In the genomic region with DNA sequence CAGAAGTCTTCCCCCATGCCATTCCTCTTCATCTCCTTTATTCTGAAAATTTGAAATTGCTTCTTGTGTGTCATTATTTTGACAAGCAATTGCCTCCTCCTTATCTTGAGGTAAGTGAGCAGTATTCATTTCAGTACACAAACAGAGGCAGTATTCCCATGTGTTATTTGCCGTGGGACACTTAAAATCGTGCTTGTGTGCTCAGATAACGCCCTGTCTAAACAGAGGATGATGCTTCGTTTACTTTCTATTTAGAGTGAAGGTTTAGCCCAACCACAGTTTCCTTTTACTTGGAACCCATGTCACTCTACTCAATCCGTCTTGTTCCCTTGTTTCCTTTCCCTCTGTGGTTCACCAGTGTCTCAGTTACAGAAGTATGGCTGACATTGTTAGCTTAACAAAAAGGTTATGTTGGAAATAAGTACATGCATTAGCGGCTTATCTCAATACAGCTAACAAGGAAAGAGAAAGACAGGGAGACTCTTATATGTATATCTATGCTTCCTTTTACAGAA, we compare ENCODE assay signal across 29 mouse cellular contexts.
A peak's percentile ranks its signal among the peaks of the same experiment; 100 is the strongest.
DNase-seq lines count a peak whose midpoint lies in the region; ATAC-seq lines count a peak whose summit lies in the region.
"Had no signal": no experiment of that assay in that cellular context is flagged by ENCODE, and none has a peak within 500 bp of the region (broad histone marks: within the 10 kb centered on the region; RNA-seq: fewer than 3 reads in every experiment).

No protein-coding gene starts in this region.

- H3K4me1 ChIP-seq in embryonic facial prominence, embryonic 14.5 days (ENCODE audit: control insufficient read depth, insufficient read depth, low read length): no peaks in the 10 kb centered on the region
- H3K4me1 ChIP-seq in embryonic facial prominence, embryonic 10.5 days: no peaks in the 10 kb centered on the region
- H3K4me1 ChIP-seq in midbrain, embryonic 11.5 days (ENCODE audit: control insufficient read depth, insufficient read depth, low read length): no peaks in the 10 kb centered on the region
- H3K4me1 ChIP-seq in midbrain, embryonic 16.5 days (ENCODE audit: control insufficient read depth, insufficient read depth, low read length): no peaks in the 10 kb centered on the region
- H3K4me1 ChIP-seq: embryonic facial prominence, embryonic 12.5 days; forebrain, embryonic 12.5 days; hindbrain, embryonic 10.5 days; intestine, embryonic 15.5 days; limb, embryonic 13.5 days; neural tube, embryonic 12.5 days had no signal

- peak; percentile 13 for DNase-seq in embryonic facial prominence, embryonic 14.5 days (ENCODE audit: low spot score)
- no peak for DNase-seq in embryonic facial prominence, embryonic 10.5 days (ENCODE audit: low spot score)
- DNase-seq in midbrain, embryonic 11.5 days (ENCODE audit: low spot score, missing footprints): no peak
- DNase-seq in left cerebral cortex, postnatal 4 days: no peak
- DNase-seq: adrenal gland, postnatal 25 days; cerebellum, adult 11-12 months; cerebellum, postnatal 10 days; heart, adult 11 months; kidney, adult 9 months; kidney, postnatal 36 days; layer of hippocampus, postnatal 36 days; lung, adult 18-20 months; retina, postnatal 1 day; right cerebral cortex, postnatal 25 days; spleen, adult 18-20 months; thymus, postnatal 14 days had no signal

- no peak overlapping the region for H3K27ac ChIP-seq in embryonic facial prominence, embryonic 14.5 days (replicated peaks; ENCODE audit: low read depth, low read length)
- H3K27ac ChIP-seq in embryonic facial prominence, embryonic 10.5 days (replicated peaks): no peak overlapping the region
- no peak overlapping the region for H3K27ac ChIP-seq in midbrain, embryonic 11.5 days (ENCODE audit: low read depth, low read length)
- no peak overlapping the region for H3K27ac ChIP-seq in midbrain, embryonic 16.5 days (ENCODE audit: low read length)
- H3K27ac ChIP-seq: embryonic facial prominence, embryonic 12.5 days; forebrain, embryonic 12.5 days; hindbrain, embryonic 10.5 days; intestine, embryonic 15.5 days; limb, embryonic 13.5 days; neural tube, embryonic 12.5 days had no signal

- H3K9me3 ChIP-seq in embryonic facial prominence, embryonic 14.5 days (ENCODE audit: control insufficient read depth, low read length): no peaks in the 10 kb centered on the region
- H3K9me3 ChIP-seq in embryonic facial prominence, embryonic 10.5 days: no peaks in the 10 kb centered on the region
- H3K9me3 ChIP-seq in midbrain, embryonic 11.5 days (ENCODE audit: control insufficient read depth, low read length): no peaks in the 10 kb centered on the region
- no peaks in the 10 kb centered on the region for H3K9me3 ChIP-seq in midbrain, embryonic 16.5 days (replicated peaks; ENCODE audit: control insufficient read depth, low read length, poor library complexity, severe bottlenecking)
- H3K9me3 ChIP-seq: embryonic facial prominence, embryonic 12.5 days; forebrain, embryonic 12.5 days; hindbrain, embryonic 10.5 days; intestine, embryonic 15.5 days; limb, embryonic 13.5 days; neural tube, embryonic 12.5 days had no signal

- H3K27me3 ChIP-seq in embryonic facial prominence, embryonic 14.5 days (replicated peaks; ENCODE audit: control insufficient read depth, insufficient read depth, low read length): no peaks in the 10 kb centered on the region
- H3K27me3 ChIP-seq in embryonic facial prominence, embryonic 10.5 days (replicated peaks; ENCODE audit: low read depth, poor library complexity, severe bottlenecking): no peaks in the 10 kb centered on the region
- no peaks in the 10 kb centered on the region for H3K27me3 ChIP-seq in midbrain, embryonic 11.5 days (ENCODE audit: control insufficient read depth, insufficient read depth, low read length)
- H3K27me3 ChIP-seq in midbrain, embryonic 16.5 days (ENCODE audit: control insufficient read depth, insufficient read depth, low read depth, low read length): no peaks in the 10 kb centered on the region
- H3K27me3 ChIP-seq: embryonic facial prominence, embryonic 12.5 days; forebrain, embryonic 12.5 days; intestine, embryonic 15.5 days; limb, embryonic 13.5 days; neural tube, embryonic 12.5 days had no signal

- WGBS in embryonic facial prominence, embryonic 14.5 days: 46% methylated on average over 6 of the region's 6 CpGs
- WGBS in embryonic facial prominence, embryonic 10.5 days: 56% methylated on average over 6 of the region's 6 CpGs
- WGBS in midbrain, embryonic 11.5 days: 63% methylated on average over 6 of the region's 6 CpGs
- 64% methylated on average over 6 of the region's 6 CpGs for WGBS in midbrain, embryonic 16.5 days

- no peak overlapping the region for H3K4me2 ChIP-seq in embryonic facial prominence, embryonic 14.5 days (ENCODE audit: low read depth, low read length)
- no peak overlapping the region for H3K4me2 ChIP-seq in midbrain, embryonic 11.5 days
- no peak overlapping the region for H3K4me2 ChIP-seq in midbrain, embryonic 16.5 days (ENCODE audit: low read length)
- H3K4me2 ChIP-seq: embryonic facial prominence, embryonic 12.5 days; forebrain, embryonic 12.5 days; heart, embryonic 11.5 days; intestine, embryonic 15.5 days; limb, embryonic 13.5 days; neural tube, embryonic 12.5 days had no signal

- intact Hi-C loops in left cerebral cortex, postnatal 4 days (cut with DNase I): no loop called here

- no peak overlapping the region for H3K4me3 ChIP-seq in embryonic facial prominence, embryonic 14.5 days (ENCODE audit: low read depth, low read length)
- no peak overlapping the region for H3K4me3 ChIP-seq in embryonic facial prominence, embryonic 10.5 days
- H3K4me3 ChIP-seq in midbrain, embryonic 11.5 days (ENCODE audit: low read depth, low read length): no peak overlapping the region
- no peak overlapping the region for H3K4me3 ChIP-seq in midbrain, embryonic 16.5 days (ENCODE audit: low read depth, low read length)
- H3K4me3 ChIP-seq: embryonic facial prominence, embryonic 12.5 days; erythroblast, embryonic 14.5 days; forebrain, embryonic 12.5 days; hindbrain, embryonic 10.5 days; intestine, embryonic 15.5 days; limb, embryonic 13.5 days; neural tube, embryonic 12.5 days had no signal

- no peaks in the 10 kb centered on the region for H3K36me3 ChIP-seq in embryonic facial prominence, embryonic 14.5 days (ENCODE audit: control insufficient read depth, insufficient read depth, low read length)
- H3K36me3 ChIP-seq in embryonic facial prominence, embryonic 10.5 days (replicated peaks): no peaks in the 10 kb centered on the region
- no peaks in the 10 kb centered on the region for H3K36me3 ChIP-seq in midbrain, embryonic 11.5 days (ENCODE audit: control insufficient read depth, insufficient read depth, low read length)
- no peaks in the 10 kb centered on the region for H3K36me3 ChIP-seq in midbrain, embryonic 16.5 days (ENCODE audit: control insufficient read depth, insufficient read depth, low read length)
- H3K36me3 ChIP-seq: embryonic facial prominence, embryonic 12.5 days; forebrain, embryonic 12.5 days; hindbrain, embryonic 10.5 days; intestine, embryonic 15.5 days; limb, embryonic 13.5 days; neural tube, embryonic 12.5 days had no signal

- H3K9ac ChIP-seq in embryonic facial prominence, embryonic 14.5 days (ENCODE audit: low read depth, low read length): no peak overlapping the region
- no peak overlapping the region for H3K9ac ChIP-seq in midbrain, embryonic 11.5 days (ENCODE audit: low read length)
- H3K9ac ChIP-seq in midbrain, embryonic 16.5 days (ENCODE audit: low read depth, low read length): no peak overlapping the region
- H3K9ac ChIP-seq: embryonic facial prominence, embryonic 12.5 days; forebrain, embryonic 12.5 days; intestine, embryonic 15.5 days; limb, embryonic 13.5 days; neural tube, embryonic 12.5 days had no signal

- peak; percentile 57; the same call in 1 of the 2 replicates for ATAC-seq in embryonic facial prominence, embryonic 14.5 days (ENCODE audit: low read depth)
- ATAC-seq in midbrain, embryonic 11.5 days (ENCODE audit: low FRiP score): peak; percentile 24; the same call in 1 of the 2 replicates
- no peak for ATAC-seq in midbrain, embryonic 16.5 days
- ATAC-seq in hematopoietic stem cell, adult 5-6 weeks (replicated peaks in 1 of 2; ENCODE audit: insufficient read depth in 1 of 2, low FRiP score in 2 of 2, low TSS enrichment in 1 of 2, low read depth in 1 of 2, poor library complexity in 2 of 2, severe bottlenecking in 2 of 2): peak; percentile 88 to 97
- peak; percentile 63 for ATAC-seq in megakaryocyte-erythroid progenitor cell, adult 5-6 weeks (replicated peaks; ENCODE audit: low FRiP score, low TSS enrichment, poor library complexity, severe bottlenecking)
- no peak for ATAC-seq in cerebellum, adult (ENCODE audit: insufficient number of reproducible peaks, low FRiP score, low TSS enrichment)
- ATAC-seq: hindbrain, embryonic 16.5 days; intestine, embryonic 15.5 days had no signal

Comparison
In these comparisons a context has a peak if more than half of its experiments do, and no peak if none do; other contexts are left out.
1. ATAC-seq: peak in embryonic facial prominence, embryonic 14.5 days (single experiment), midbrain, embryonic 11.5 days (single experiment), hematopoietic stem cell, adult 5-6 weeks (2 of 2) and megakaryocyte-erythroid progenitor cell, adult 5-6 weeks (single experiment); none in midbrain, embryonic 16.5 days (single experiment) and cerebellum, adult (single experiment).